Mouse (Mus musculus): ENCODE measurements around the gene Dock10. TPM values are rescaled to one million over a fixed set of nuclear protein-coding genes. Genes with fewer than 3 reads are reported as not detected.

The Dock10 gene
- polyA plus RNA-seq, 1 experiment from 2014 or later: 1.8 TPM

- no peaks in the 10 kb centered on the region for H3K4me1 ChIP-seq (replicated peaks)
- WGBS: 68% methylated on average over 4 of the region's 4 CpGs
- no peaks in the 10 kb centered on the region for H3K36me3 ChIP-seq
- no peaks in the 10 kb centered on the region for H3K27me3 ChIP-seq
- H3K9ac ChIP-seq (replicated peaks): no peak overlapping the region
- no peak overlapping the region for H3K27ac ChIP-seq
- no peak for ATAC-seq
- no peak overlapping the region for H3K4me3 ChIP-seq (replicated peaks)
- no peak overlapping the region for H3K4me2 ChIP-seq (replicated peaks)
- no peaks in the 10 kb centered on the region for H3K9me3 ChIP-seq
Observed at GRCm38 (mm10) chr1:80624552-80624951, 133.8 kb downstream of the Dock10 start.

GRCm38 (mm10) chr1:80622646-80623045 is 135.7 kb downstream of the Dock10 start:
- no peaks in the 10 kb centered on the region for H3K4me1 ChIP-seq (replicated peaks)
- no peaks in the 10 kb centered on the region for H3K36me3 ChIP-seq
- H3K9me3 ChIP-seq: no peaks in the 10 kb centered on the region
- no peak for ATAC-seq
- no peak overlapping the region for H3K4me2 ChIP-seq (replicated peaks)
- H3K27ac ChIP-seq: no peak overlapping the region
- no peak overlapping the region for H3K9ac ChIP-seq (replicated peaks)
- H3K27me3 ChIP-seq: no peaks in the 10 kb centered on the region
- no peak overlapping the region for H3K4me3 ChIP-seq (replicated peaks)
- WGBS: 93% methylated on average over 1 of the region's 1 CpGs

- Histone ChIP-seq H3K27ac (no peak overlapping the region), H3K4me1 (replicated peaks) (no peaks in the 10 kb centered on the region), H3K9ac (replicated peaks) (no peak overlapping the region), H3K36me3 (no peaks in the 10 kb centered on the region), H3K27me3 (no peaks in the 10 kb centered on the region), H3K4me2 (replicated peaks) (no peak overlapping the region), H3K9me3 (no peaks in the 10 kb centered on the region), H3K4me3 (replicated peaks) (no peak overlapping the region)
- ATAC-seq: no peak
- WGBS: 83% methylated on average over 2 of the region's 2 CpGs
Observed at GRCm38 (mm10) chr1:80619100-80619499, 139.2 kb downstream of the Dock10 start.

- Histone ChIP-seq H3K9ac (replicated peaks) (no peak overlapping the region), H3K36me3 (no peaks in the 10 kb centered on the region), H3K4me1 (replicated peaks) (no peaks in the 10 kb centered on the region), H3K27me3 (no peaks in the 10 kb centered on the region), H3K4me3 (replicated peaks) (no peak overlapping the region), H3K4me2 (replicated peaks) (no peak overlapping the region), H3K27ac (no peak overlapping the region), H3K9me3 (no peaks in the 10 kb centered on the region)
- 86% methylated on average over 5 of the region's 5 CpGs for WGBS
- ATAC-seq: no peak
Observed at GRCm38 (mm10) chr1:80616671-80617070, 141.7 kb downstream of the Dock10 start.

- no peak overlapping the region for H3K9ac ChIP-seq (replicated peaks)
- H3K4me2 ChIP-seq (replicated peaks): no peak overlapping the region
- H3K36me3 ChIP-seq: no peaks in the 10 kb centered on the region
- 96% methylated on average over 5 of the region's 5 CpGs for WGBS
- H3K4me1 ChIP-seq (replicated peaks): no peaks in the 10 kb centered on the region
- H3K27me3 ChIP-seq: no peaks in the 10 kb centered on the region
- no peak overlapping the region for H3K27ac ChIP-seq
- H3K9me3 ChIP-seq: no peaks in the 10 kb centered on the region
- no peak overlapping the region for H3K4me3 ChIP-seq (replicated peaks)
- ATAC-seq: no peak
Observed at GRCm38 (mm10) chr1:80614750-80615149, 143.6 kb downstream of the Dock10 start.

GRCm38 (mm10) chr1:80613395-80614011 is 144.8 kb downstream of the Dock10 start:
- no peaks in the 10 kb centered on the region for H3K27me3 ChIP-seq
- no peak overlapping the region for H3K4me3 ChIP-seq (replicated peaks)
- H3K9ac ChIP-seq (replicated peaks): no peak overlapping the region
- no peak overlapping the region for H3K4me2 ChIP-seq (replicated peaks)
- no peaks in the 10 kb centered on the region for H3K9me3 ChIP-seq
- H3K4me1 ChIP-seq (replicated peaks): no peaks in the 10 kb centered on the region
- no peaks in the 10 kb centered on the region for H3K36me3 ChIP-seq
- no peak for ATAC-seq
- 86% methylated on average over 4 of the region's 4 CpGs for WGBS
- no peak overlapping the region for H3K27ac ChIP-seq

- WGBS: 86% methylated on average over 4 of the region's 4 CpGs
- no peak overlapping the region for H3K4me3 ChIP-seq (replicated peaks)
- H3K27me3 ChIP-seq: no peaks in the 10 kb centered on the region
- H3K27ac ChIP-seq: no peak overlapping the region
- ATAC-seq: no peak
- no peak overlapping the region for H3K4me2 ChIP-seq (replicated peaks)
- H3K9ac ChIP-seq (replicated peaks): no peak overlapping the region
- H3K9me3 ChIP-seq: no peaks in the 10 kb centered on the region
- no peaks in the 10 kb centered on the region for H3K4me1 ChIP-seq (replicated peaks)
- H3K36me3 ChIP-seq: no peaks in the 10 kb centered on the region
Observed at GRCm38 (mm10) chr1:80607546-80607945, 150.8 kb downstream of the Dock10 start.

GRCm38 (mm10) chr1:80606131-80606754 is 152.1 kb downstream of the Dock10 start:
- no peak for ATAC-seq
- Histone ChIP-seq H3K9ac (replicated peaks) (no peak overlapping the region), H3K4me1 (replicated peaks) (no peaks in the 10 kb centered on the region), H3K27ac (no peak overlapping the region), H3K4me3 (replicated peaks) (no peak overlapping the region), H3K36me3 (no peaks in the 10 kb centered on the region), H3K9me3 (no peaks in the 10 kb centered on the region), H3K4me2 (replicated peaks) (no peak overlapping the region), H3K27me3 (no peaks in the 10 kb centered on the region)
- 77% methylated on average over 8 of the region's 8 CpGs for WGBS

GRCm38 (mm10) chr1:80604332-80604731 is 154.0 kb downstream of the Dock10 start:
- 73% methylated on average over 2 of the region's 2 CpGs for WGBS
- no peak for ATAC-seq
- H3K4me1 ChIP-seq (replicated peaks): no peaks in the 10 kb centered on the region

GRCm38 (mm10) chr1:80603081-80603480 is 155.2 kb downstream of the Dock10 start:
- Histone ChIP-seq H3K36me3 (no peaks in the 10 kb centered on the region), H3K4me2 (replicated peaks) (no peak overlapping the region), H3K27ac (no peak overlapping the region), H3K9ac (replicated peaks) (no peak overlapping the region), H3K4me1 (replicated peaks) (no peaks in the 10 kb centered on the region), H3K9me3 (no peaks in the 10 kb centered on the region), H3K4me3 (replicated peaks) (no peak overlapping the region), H3K27me3 (no peaks in the 10 kb centered on the region)
- WGBS: 88% methylated on average over 2 of the region's 2 CpGs
- ATAC-seq: no peak

More at GRCm38 (mm10) chr1:80604332-80604731, 154.0 kb downstream of the Dock10 start:
- H3K4me2 ChIP-seq (replicated peaks): no peak overlapping the region
- H3K27me3 ChIP-seq: no peaks in the 10 kb centered on the region
- H3K27ac ChIP-seq: no peak overlapping the region
- H3K9ac ChIP-seq (replicated peaks): no peak overlapping the region
- no peaks in the 10 kb centered on the region for H3K9me3 ChIP-seq
- H3K4me3 ChIP-seq (replicated peaks): no peak overlapping the region
- no peaks in the 10 kb centered on the region for H3K36me3 ChIP-seq

GRCm38 (mm10) chr1:80583281-80583680 is 175.0 kb downstream of the Dock10 start:
- Histone ChIP-seq H3K4me3 (replicated peaks) (no peak overlapping the region), H3K4me2 (replicated peaks) (no peak overlapping the region), H3K27me3 (no peaks in the 10 kb centered on the region), H3K9me3 (no peaks in the 10 kb centered on the region), H3K36me3 (no peaks in the 10 kb centered on the region), H3K4me1 (replicated peaks) (no peaks in the 10 kb centered on the region), H3K9ac (replicated peaks) (no peak overlapping the region), H3K27ac (no peak overlapping the region)
- no peak for ATAC-seq
- 88% methylated on average over 5 of the region's 5 CpGs for WGBS

GRCm38 (mm10) chr1:80582186-80582585 is 176.1 kb downstream of the Dock10 start:
- Histone ChIP-seq H3K4me3 (replicated peaks) (no peak overlapping the region), H3K4me2 (replicated peaks) (no peak overlapping the region), H3K27me3 (no peaks in the 10 kb centered on the region), H3K36me3 (no peaks in the 10 kb centered on the region), H3K9ac (replicated peaks) (no peak overlapping the region), H3K27ac (no peak overlapping the region), H3K9me3 (no peaks in the 10 kb centered on the region), H3K4me1 (replicated peaks) (no peaks in the 10 kb centered on the region)
- ATAC-seq: no peak
- 95% methylated on average over 3 of the region's 3 CpGs for WGBS

- no peak for ATAC-seq
- H3K9ac ChIP-seq (replicated peaks): no peak overlapping the region
- no peak overlapping the region for H3K4me2 ChIP-seq (replicated peaks)
- no peaks in the 10 kb centered on the region for H3K36me3 ChIP-seq
- no peaks in the 10 kb centered on the region for H3K4me1 ChIP-seq (replicated peaks)
- no peak overlapping the region for H3K4me3 ChIP-seq (replicated peaks)
- no peaks in the 10 kb centered on the region for H3K9me3 ChIP-seq
- H3K27ac ChIP-seq: no peak overlapping the region
- WGBS: 78% methylated on average over 2 of the region's 2 CpGs
- H3K27me3 ChIP-seq: no peaks in the 10 kb centered on the region
Observed at GRCm38 (mm10) chr1:80576898-80577297, 181.4 kb downstream of the Dock10 start.
